Mouse (Mus musculus) layer of hippocampus, postnatal 14 days (tissue): ENCODE measurements around the gene Casc4. TPM values are rescaled to one million over a fixed set of nuclear protein-coding genes. Genes with fewer than 3 reads are reported as not detected.
"Not testable (repeated sequence)": the region's sequence is repeated elsewhere in the genome, so short reads cannot be mapped to it uniquely, and the experiment has no call there.

ENCODE experiments used
- DNase-seq, 2 experiments: peaks; one replicate each; pipeline ENCODE4 v3.0.0; 2021 to 2022; ENCODE audit warnings: low spot score in 2 of 2, mixed read lengths in 1 of 2
- total RNA-seq, 2 experiments: library from RNA; stranded (reverse); gene quantifications; 2 replicates each; pipeline ENCODE4 v1.2.3; 2021

Casc4 gene
- total RNA-seq, 2 experiments from 2014 or later, result 126 to 130 TPM

GRCm38 (mm10) chr2:121909975-121910374 lies 43.2 kb downstream of the Casc4 start:
- no peak for DNase-seq

- DNase-seq, result peak in 1 of 2 experiments; percentile 23
Observed at GRCm38 (mm10) chr2:121916047-121916970, 49.5 kb downstream of the Casc4 start.

DNA sequence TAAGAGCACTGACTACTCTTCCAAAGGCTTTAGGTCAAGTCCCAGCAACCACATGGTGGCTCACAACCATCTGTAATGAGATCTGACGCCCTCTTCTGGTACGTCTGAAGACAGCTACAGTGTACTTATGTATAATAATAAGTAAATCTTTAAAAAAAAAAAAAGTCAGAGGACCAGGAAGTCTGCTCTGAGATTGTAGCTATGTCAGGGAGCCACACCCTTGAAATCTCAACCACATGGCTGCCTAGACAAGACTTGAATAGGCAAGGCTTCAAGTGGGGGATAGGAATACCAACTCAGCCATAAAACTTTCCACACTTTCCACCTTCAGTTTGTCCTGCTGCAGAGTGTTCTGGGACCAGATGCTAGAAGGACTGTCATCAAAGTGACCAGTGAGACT lies 70.9 kb downstream of the Casc4 start:
- DNase-seq, result not testable (repeated sequence)

DNA sequence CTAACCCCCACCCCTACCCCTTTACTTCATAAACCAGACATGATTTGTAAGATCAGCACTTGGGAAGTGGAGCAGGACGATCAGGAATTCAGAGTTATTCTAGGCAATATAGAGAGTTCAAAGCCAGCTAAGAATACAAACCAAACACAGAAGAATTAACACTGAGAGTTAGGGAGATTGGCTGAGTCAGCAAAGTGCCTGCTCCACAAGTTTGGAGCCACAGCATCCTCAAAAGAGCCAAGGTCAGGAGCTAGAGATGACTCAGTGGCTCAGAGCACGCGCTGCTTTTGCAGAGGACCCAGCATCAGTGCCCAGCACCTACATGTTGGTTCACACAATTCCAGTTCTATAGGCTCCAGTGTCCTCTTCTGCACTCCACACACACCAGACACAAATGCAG lies 76.6 kb downstream of the Casc4 start:
- no peak for DNase-seq

GRCm38 (mm10) chr2:121954971-121955656 lies 88.3 kb downstream of the Casc4 start:
- DNase-seq, result no peak

DNA sequence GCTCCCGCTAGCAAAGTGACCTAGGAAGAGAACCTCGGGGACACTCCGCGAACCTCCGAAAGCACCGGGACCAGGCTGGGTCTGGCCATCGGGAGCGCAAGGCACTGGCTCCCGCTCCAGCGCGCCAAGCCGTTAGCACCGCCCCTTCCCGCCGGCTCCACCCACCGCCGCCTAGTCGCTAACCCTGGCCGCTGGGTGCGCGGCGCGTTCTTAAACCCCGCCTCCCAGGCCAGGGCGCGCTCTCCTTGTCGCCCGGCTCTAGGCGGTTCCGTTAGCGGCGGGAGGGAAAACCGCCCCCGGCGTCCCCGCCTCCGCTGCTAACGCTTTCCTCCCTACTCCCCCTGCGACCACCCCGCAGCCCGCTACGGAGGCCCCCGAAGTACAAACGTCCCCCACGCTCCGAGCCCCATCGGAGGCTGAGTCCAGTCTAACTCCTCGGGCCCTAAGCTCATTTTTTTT lies 89.0 kb downstream of the Casc4 start, which contains the start of the genes Ctdspl2 and Mageb3:
Gene Ctdspl2, plus strand, starts transcription at position 237 of the 459 bp plus-strand sequence.
Gene Mageb3, minus strand, starts transcription at position 328 of the 459 bp plus-strand sequence.
- peak; percentile 93 to 95 for DNase-seq

- peak; percentile 96 for DNase-seq
Observed at GRCm38 (mm10) chr2:121956224-121957018, 89.7 kb downstream of the Casc4 start.

- DNase-seq, result no peak
Observed at GRCm38 (mm10) chr2:121957216-121957792, 90.5 kb downstream of the Casc4 start.

Other genes with a start within 250 kb of the Casc4 start
- 10 to 100 TPM; 32.8 to 33.8 TPM for gene Frmd5, start 59.9 kb upstream of the Casc4 start, total RNA-seq
- 10 to 100 TPM; 30.3 to 33.4 TPM for gene Ctdspl2, start 89.0 kb downstream of the Casc4 start, total RNA-seq
- gene Mageb3, start 89.1 kb downstream of the Casc4 start, total RNA-seq, result under 1 TPM; 0.23 to 0.48 TPM
- 10 to 100 TPM; 21.0 to 21.3 TPM for gene Eif3j1, start 161.6 kb downstream of the Casc4 start, total RNA-seq